Mouse (Mus musculus) liver, embryonic 13.5 days (tissue): ENCODE data around the gene Mgat5. TPM values are rescaled to one million over a fixed set of nuclear protein-coding genes. Genes with fewer than 3 reads are reported as not detected.

Experiments used
- ATAC-seq: fragments of 200-750 bp; cut with Nextera tagmentation; 2 replicates; pipeline ENCODE4 v1.8.0; 2017; ENCODE audit warnings: low read depth, mild to moderate bottlenecking, moderate number of reproducible peaks, moderate library complexity
- DNase-seq: peaks from one replicate; pipeline ENCODE4 v3.0.0; 2022
- H3K27ac ChIP-seq: fragments of 300-500 bp; sonication (generic); 2 replicates; pipeline ENCODE4 v1.5.1; 2015; ENCODE audit warnings: moderate library complexity, mild to moderate bottlenecking, inconsistent platforms
- H3K27me3 ChIP-seq: fragments of 300-500 bp; sonication (generic); 2 replicates; pipeline ENCODE4 v1.6.1; 2015; ENCODE audit warnings: mild to moderate bottlenecking, inconsistent platforms
- H3K36me3 ChIP-seq: fragments of 300-500 bp; sonication (generic); 2 replicates; pipeline ENCODE4 v1.6.1; 2015; ENCODE audit warnings: mild to moderate bottlenecking, inconsistent platforms
- H3K4me1 ChIP-seq: fragments of 300-500 bp; sonication (generic); replicated peaks from 2 replicates; pipeline ENCODE4 v1.6.1; 2015; ENCODE audit warnings: inconsistent platforms
- H3K4me2 ChIP-seq: fragments of 300-500 bp; sonication (generic); 2 replicates; pipeline ENCODE4 v1.6.1; 2015; ENCODE audit warnings: inconsistent platforms, mild to moderate bottlenecking, moderate library complexity
- H3K4me3 ChIP-seq: fragments of 300-500 bp; sonication (generic); replicated peaks from 2 replicates; pipeline ENCODE4 v1.5.1; 2015; ENCODE audit warnings: mild to moderate bottlenecking, inconsistent platforms
- H3K9ac ChIP-seq: fragments of 300-500 bp; sonication (generic); 2 replicates; pipeline ENCODE4 v1.6.1; 2015; ENCODE audit warnings: mild to moderate bottlenecking, inconsistent platforms
- H3K9me3 ChIP-seq: fragments of 300-500 bp; sonication (generic); replicated peaks from 2 replicates; pipeline ENCODE4 v1.6.1; 2016; ENCODE audit warnings: inconsistent platforms
- WGBS: fragments of 180-500 bp; shearing (Covaris S2); methylation state at CpG from one replicate; pipeline ENCODE4 v1.1.7; 2015; ENCODE audit not compliant: insufficient replicate concordance; 5-methylcytosine and 5-hydroxymethylcytosine counted together
- polyA plus RNA-seq: library from polyadenylated mRNA; unstranded; fragments of >200 nt; fragmentation: Nextera tagmentation; extraction: Ambion mirVana; gene quantifications from 2 replicates; pipeline ENCODE4 v1.2.1, GENCODE M21; 2015

Gene Mgat5
- polyA plus RNA-seq, 1 experiment from 2014 or later: 0.62 TPM

GRCm38 (mm10) chr1:127347878-127348620 lies 143.2 kb downstream of the Mgat5 start:
- H3K36me3 ChIP-seq: no peaks in the 10 kb centered on the region
- H3K27me3 ChIP-seq: no peaks in the 10 kb centered on the region
- no peak overlapping the region for H3K27ac ChIP-seq
- no peak overlapping the region for H3K4me2 ChIP-seq
- no peak for DNase-seq
- H3K4me1 ChIP-seq: peaks cover 17% of the 10 kb centered on the region; the same call in 1 of the 2 replicates
- no peak overlapping the region for H3K4me3 ChIP-seq
- no peak overlapping the region for H3K9ac ChIP-seq
- ATAC-seq: no peak
- H3K9me3 ChIP-seq: no peaks in the 10 kb centered on the region
- WGBS: 29% methylated on average over 3 of the region's 3 CpGs

GRCm38 (mm10) chr1:127348642-127349341 lies 144.0 kb downstream of the Mgat5 start:
- Histone ChIP-seq H3K9me3 (no peaks in the 10 kb centered on the region), H3K4me1 (peaks cover 17% of the 10 kb centered on the region; the same call in 1 of the 2 replicates), H3K27ac (no peak overlapping the region), H3K36me3 (no peaks in the 10 kb centered on the region), H3K27me3 (no peaks in the 10 kb centered on the region), H3K4me3 (no peak overlapping the region), H3K4me2 (no peak overlapping the region), H3K9ac (no peak overlapping the region)
- DNase-seq: no peak
- WGBS: 51% methylated on average over 9 of the region's 9 CpGs
- no peak for ATAC-seq

GRCm38 (mm10) chr1:127351380-127352057 lies 146.7 kb downstream of the Mgat5 start:
- WGBS: 81% methylated on average over 12 of the region's 12 CpGs
- ATAC-seq: no peak

GRCm38 (mm10) chr1:127352131-127352793 lies 147.4 kb downstream of the Mgat5 start:
- Histone ChIP-seq H3K27me3 (no peaks in the 10 kb centered on the region), H3K4me1 (peaks cover 13% of the 10 kb centered on the region; the same call in 1 of the 2 replicates), H3K9me3 (no peaks in the 10 kb centered on the region), H3K4me2 (no peak overlapping the region), H3K9ac (no peak overlapping the region), H3K4me3 (no peak overlapping the region), H3K27ac (no peak overlapping the region), H3K36me3 (no peaks in the 10 kb centered on the region)
- DNase-seq (no peak), ATAC-seq (no peak)
- 65% methylated on average over 4 of the region's 4 CpGs for WGBS

More at GRCm38 (mm10) chr1:127351380-127352057, 146.7 kb downstream of the Mgat5 start:
- Histone ChIP-seq H3K27ac (no peak overlapping the region), H3K27me3 (no peaks in the 10 kb centered on the region), H3K4me2 (no peak overlapping the region), H3K4me3 (no peak overlapping the region), H3K4me1 (peaks cover 13% of the 10 kb centered on the region; the same call in 1 of the 2 replicates), H3K9ac (no peak overlapping the region), H3K36me3 (no peaks in the 10 kb centered on the region), H3K9me3 (no peaks in the 10 kb centered on the region)
- DNase-seq: no peak

- Histone ChIP-seq H3K9ac (no peak overlapping the region), H3K4me2 (no peak overlapping the region), H3K27ac (no peak overlapping the region), H3K27me3 (no peaks in the 10 kb centered on the region), H3K9me3 (no peaks in the 10 kb centered on the region), H3K4me1 (peaks cover 7% of the 10 kb centered on the region; the same call in 1 of the 2 replicates), H3K4me3 (no peak overlapping the region), H3K36me3 (no peaks in the 10 kb centered on the region)
- WGBS: 61% methylated on average over 9 of the region's 9 CpGs
- ATAC-seq (no peak), DNase-seq (no peak)
Measured at GRCm38 (mm10) chr1:127353408-127353807, 148.6 kb downstream of the Mgat5 start.

GRCm38 (mm10) chr1:127354152-127354551 lies 149.3 kb downstream of the Mgat5 start:
- Histone ChIP-seq H3K9me3 (no peaks in the 10 kb centered on the region), H3K36me3 (no peaks in the 10 kb centered on the region), H3K4me3 (no peak overlapping the region), H3K4me2 (no peak overlapping the region), H3K27ac (no peak overlapping the region), H3K9ac (no peak overlapping the region), H3K4me1 (no peaks in the 10 kb centered on the region), H3K27me3 (no peaks in the 10 kb centered on the region)
- 67% methylated on average over 5 of the region's 5 CpGs for WGBS
- no peak for DNase-seq
- no peak for ATAC-seq

- Histone ChIP-seq H3K9me3 (no peaks in the 10 kb centered on the region), H3K4me1 (no peaks in the 10 kb centered on the region), H3K27ac (no peak overlapping the region), H3K4me3 (no peak overlapping the region), H3K4me2 (no peak overlapping the region), H3K27me3 (no peaks in the 10 kb centered on the region), H3K9ac (no peak overlapping the region), H3K36me3 (no peaks in the 10 kb centered on the region)
- DNase-seq (no peak), ATAC-seq (no peak)
- WGBS: 54% methylated on average over 3 of the region's 3 CpGs
Measured at GRCm38 (mm10) chr1:127355034-127355433, 150.2 kb downstream of the Mgat5 start.

GRCm38 (mm10) chr1:127363638-127364037 lies 158.8 kb downstream of the Mgat5 start:
- Histone ChIP-seq H3K27ac (no peak overlapping the region), H3K4me3 (no peak overlapping the region), H3K9me3 (no peaks in the 10 kb centered on the region), H3K27me3 (no peaks in the 10 kb centered on the region), H3K36me3 (no peaks in the 10 kb centered on the region), H3K4me2 (no peak overlapping the region), H3K9ac (no peak overlapping the region), H3K4me1 (peaks cover 10% of the 10 kb centered on the region)
- ATAC-seq: peak; percentile 50
- no peak for DNase-seq
- 20% methylated on average over 7 of the region's 7 CpGs for WGBS

- H3K4me3 ChIP-seq: no peak overlapping the region
- no peak overlapping the region for H3K4me2 ChIP-seq
- no peaks in the 10 kb centered on the region for H3K9me3 ChIP-seq
- H3K27me3 ChIP-seq: no peaks in the 10 kb centered on the region
- ATAC-seq (no peak), DNase-seq (no peak)
- no peak overlapping the region for H3K9ac ChIP-seq
- 81% methylated on average over 5 of the region's 5 CpGs for WGBS
- no peaks in the 10 kb centered on the region for H3K36me3 ChIP-seq
- H3K4me1 ChIP-seq: peaks cover 10% of the 10 kb centered on the region
- H3K27ac ChIP-seq: no peak overlapping the region
Measured at GRCm38 (mm10) chr1:127365706-127366105, 160.9 kb downstream of the Mgat5 start.

GRCm38 (mm10) chr1:127366111-127366510 lies 161.3 kb downstream of the Mgat5 start:
- no peak for DNase-seq
- no peak for ATAC-seq
- no peak overlapping the region for H3K4me2 ChIP-seq
- no peak overlapping the region for H3K27ac ChIP-seq
- H3K9me3 ChIP-seq: no peaks in the 10 kb centered on the region
- H3K36me3 ChIP-seq: no peaks in the 10 kb centered on the region
- no peaks in the 10 kb centered on the region for H3K27me3 ChIP-seq
- no peak overlapping the region for H3K9ac ChIP-seq
- H3K4me1 ChIP-seq: peaks cover 10% of the 10 kb centered on the region
- H3K4me3 ChIP-seq: no peak overlapping the region
- WGBS: 70% methylated on average over 10 of the region's 10 CpGs

- ATAC-seq: no peak
Measured at GRCm38 (mm10) chr1:127368513-127368912, 163.7 kb downstream of the Mgat5 start.

More at GRCm38 (mm10) chr1:127368513-127368912, 163.7 kb downstream of the Mgat5 start:
- no peak overlapping the region for H3K4me2 ChIP-seq
- H3K27ac ChIP-seq: no peak overlapping the region
- WGBS: 73% methylated on average over 8 of the region's 8 CpGs
- peaks cover 8% of the 10 kb centered on the region for H3K4me1 ChIP-seq
- no peak overlapping the region for H3K4me3 ChIP-seq
- no peaks in the 10 kb centered on the region for H3K27me3 ChIP-seq
- H3K9ac ChIP-seq: no peak overlapping the region
- no peak for DNase-seq
- H3K36me3 ChIP-seq: no peaks in the 10 kb centered on the region
- H3K9me3 ChIP-seq: no peaks in the 10 kb centered on the region
